Mouse (Mus musculus): ENCODE measurements at regions not wholly inside any gene's neighbourhood (a gene's known extent, or its start where the extent isn't known, plus 50 kb on each side); places are given as distances from the start of the nearest gene placed in this dataset.

- DNase-seq (ENCODE audit: low spot score in 2 of 2), result no peak
These were observed 450.0 kb upstream of the Nrp1 start for GRCm38 (mm10) chr8:127908436-127908835.

DNA sequence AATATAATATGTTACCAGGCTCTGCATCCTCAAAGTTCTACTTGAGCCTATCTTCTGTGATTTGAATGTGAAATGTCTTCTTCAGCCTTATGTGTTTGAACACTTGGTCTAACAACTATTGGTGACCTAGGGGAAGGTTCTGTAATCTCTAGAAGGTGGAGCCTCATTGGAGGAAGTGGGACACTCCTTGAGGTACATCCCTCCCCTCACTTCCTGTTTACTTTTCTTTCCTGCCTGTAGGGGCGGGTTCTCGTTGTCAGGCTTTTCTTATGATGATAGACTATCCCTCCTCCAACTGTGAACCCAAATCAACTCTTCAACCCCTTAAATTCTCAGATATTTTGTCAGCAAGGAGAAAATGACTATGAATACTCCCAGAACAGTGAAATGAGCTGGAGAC is 448.8 kb upstream of the Nrp1 start:
- no peak for DNase-seq (ENCODE audit: low spot score in 2 of 2)

- no peak for DNase-seq (ENCODE audit: low spot score in 2 of 2)
These were observed 444.3 kb upstream of the Nrp1 start for GRCm38 (mm10) chr8:127914086-127914485.

GRCm38 (mm10) chr8:127914914-127915313 is 443.5 kb upstream of the Nrp1 start:
- DNase-seq (ENCODE audit: low spot score in 2 of 2), result no peak

DNA sequence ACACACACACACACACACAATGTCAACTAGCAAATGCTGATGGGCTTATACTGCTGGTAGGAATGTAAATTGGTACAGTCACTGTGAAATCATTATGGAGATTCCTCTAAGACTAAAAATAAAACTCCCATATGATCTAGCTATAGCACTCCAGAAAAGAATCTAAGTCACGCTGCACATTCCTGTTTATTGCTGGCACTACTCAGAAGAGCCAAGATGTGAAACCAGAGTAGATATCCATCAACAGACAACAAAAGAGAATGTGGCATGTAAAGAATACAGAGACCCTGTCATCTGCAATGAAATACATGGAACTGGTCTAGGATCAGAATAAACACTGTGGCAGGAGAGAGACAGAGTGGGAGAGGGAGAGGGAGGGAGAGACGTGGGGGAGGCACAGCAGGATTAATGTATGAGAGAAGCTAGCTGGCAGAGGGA is 442.8 kb upstream of the Nrp1 start:
- peak in 1 of 2 experiments; percentile 11 for DNase-seq (ENCODE audit: low spot score in 2 of 2)

GRCm38 (mm10) chr8:127921925-127922324 is 436.5 kb upstream of the Nrp1 start:
- DNase-seq (ENCODE audit: low spot score in 2 of 2), result no peak

DNA sequence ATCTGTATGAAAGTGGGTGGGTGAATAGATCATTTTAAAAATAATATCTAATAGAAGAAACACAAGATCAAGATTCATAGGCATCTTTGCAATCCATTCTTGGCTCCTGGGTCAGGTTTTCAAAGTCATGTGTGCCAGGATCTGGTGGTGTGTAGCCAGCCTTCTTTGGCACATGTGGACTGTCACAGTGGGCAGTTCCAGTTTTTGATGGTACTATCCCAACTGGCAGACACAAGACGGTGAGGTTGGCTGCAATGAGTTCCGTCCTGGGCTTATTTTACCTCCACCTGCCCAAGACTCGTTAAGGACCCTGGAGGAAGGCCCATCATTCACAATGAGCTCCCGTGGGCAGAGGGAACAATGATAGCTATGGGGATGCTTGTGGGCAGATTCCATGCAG is 435.1 kb upstream of the Nrp1 start:
- DNase-seq (ENCODE audit: low spot score in 2 of 2), result no peak

DNA sequence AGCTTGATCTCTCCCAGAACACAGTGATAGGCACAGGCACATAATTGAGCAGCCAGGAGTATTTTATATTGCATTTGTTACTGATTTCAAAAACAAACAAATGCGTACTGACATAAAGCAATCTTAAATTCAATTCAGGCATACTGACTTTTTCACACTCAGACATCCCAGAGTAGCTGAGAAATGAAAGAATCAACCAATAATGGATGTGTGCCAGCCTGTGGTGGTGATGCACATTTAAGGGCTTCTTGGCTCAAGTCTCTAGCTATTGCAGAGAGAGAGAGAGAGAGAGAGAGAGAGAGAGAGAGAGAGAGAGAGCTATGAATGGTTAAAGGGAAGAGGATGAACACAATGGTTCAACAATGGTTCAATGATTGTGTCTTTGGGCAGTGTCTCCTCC is 426.1 kb upstream of the Nrp1 start:
- no peak for DNase-seq (ENCODE audit: low spot score in 2 of 2)

GRCm38 (mm10) chr8:127936792-127937435 is 421.5 kb upstream of the Nrp1 start:
- DNase-seq (ENCODE audit: low spot score in 2 of 2), result no peak

DNA sequence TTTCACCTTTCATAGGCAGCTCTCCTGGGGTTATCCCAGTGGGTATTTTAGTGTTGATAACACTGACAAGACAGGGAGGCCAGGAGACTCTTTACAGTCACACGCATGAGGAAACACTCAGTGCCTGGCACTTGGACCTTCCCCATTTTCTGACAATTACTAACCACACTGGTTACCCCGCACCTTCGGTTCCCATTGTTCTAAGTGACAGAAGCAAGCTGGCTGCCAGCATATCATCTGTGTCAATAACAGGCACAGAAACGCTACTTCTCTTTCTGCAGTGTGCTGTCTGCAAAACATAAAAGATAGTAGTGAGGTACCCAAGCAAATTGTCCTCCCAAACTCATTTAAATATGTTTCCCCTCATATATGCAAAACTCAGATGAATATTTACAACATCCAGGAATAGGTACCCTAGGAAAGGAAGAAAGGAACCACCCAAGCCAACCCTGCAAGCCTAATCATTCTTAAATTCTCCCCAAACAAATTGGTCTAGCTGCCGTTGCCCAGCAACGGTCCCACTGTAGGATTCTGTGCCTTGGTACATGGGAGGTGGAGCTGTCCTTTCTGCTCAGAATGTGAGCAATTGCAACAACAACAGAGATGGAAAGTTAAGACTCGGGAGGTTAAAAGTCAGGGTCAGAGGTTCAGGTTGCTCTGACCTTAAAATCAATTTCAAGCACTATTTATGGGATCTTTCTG is 419.0 kb upstream of the Nrp1 start:
- DNase-seq (ENCODE audit: low spot score in 2 of 2), result peak; percentile 7 to 21

- DNase-seq (ENCODE audit: low spot score in 2 of 2), result no peak
These were observed 418.4 kb upstream of the Nrp1 start for GRCm38 (mm10) chr8:127939986-127940359.

GRCm38 (mm10) chr8:127942319-127942718 is 416.1 kb upstream of the Nrp1 start:
- DNase-seq (ENCODE audit: low spot score in 2 of 2), result no peak

- no peak for DNase-seq (ENCODE audit: low spot score in 2 of 2)
These were observed 413.4 kb upstream of the Nrp1 start for GRCm38 (mm10) chr8:127944955-127945498.

DNA sequence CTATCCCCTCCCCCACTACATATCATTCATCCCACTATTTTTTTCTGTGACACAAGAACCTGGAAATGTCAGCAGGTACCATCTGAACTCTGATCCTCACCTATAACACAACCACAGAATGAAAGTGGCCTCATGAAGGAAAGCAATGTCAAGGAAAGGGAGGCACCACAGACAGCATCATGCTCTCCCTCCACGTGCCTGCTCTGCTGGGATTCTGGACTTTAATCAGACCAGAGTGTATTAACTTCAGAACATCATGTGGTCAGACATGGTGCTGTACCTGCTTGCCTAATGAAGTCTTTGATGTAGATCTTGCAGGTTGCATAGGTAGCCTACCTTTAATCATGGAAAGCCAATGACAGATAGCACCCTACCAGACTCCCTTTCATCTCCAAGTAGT is 400.8 kb upstream of the Nrp1 start:
- DNase-seq (ENCODE audit: low spot score in 2 of 2), result no peak

- DNase-seq (ENCODE audit: low spot score in 2 of 2), result no peak
These were observed 399.9 kb upstream of the Nrp1 start for GRCm38 (mm10) chr8:127958351-127959044.

GRCm38 (mm10) chr8:127962862-127963261 is 395.5 kb upstream of the Nrp1 start:
- no peak for DNase-seq (ENCODE audit: low spot score in 2 of 2)

- DNase-seq (ENCODE audit: low spot score in 2 of 2), result no peak
These were observed 394.8 kb upstream of the Nrp1 start for GRCm38 (mm10) chr8:127963625-127964024.

DNA sequence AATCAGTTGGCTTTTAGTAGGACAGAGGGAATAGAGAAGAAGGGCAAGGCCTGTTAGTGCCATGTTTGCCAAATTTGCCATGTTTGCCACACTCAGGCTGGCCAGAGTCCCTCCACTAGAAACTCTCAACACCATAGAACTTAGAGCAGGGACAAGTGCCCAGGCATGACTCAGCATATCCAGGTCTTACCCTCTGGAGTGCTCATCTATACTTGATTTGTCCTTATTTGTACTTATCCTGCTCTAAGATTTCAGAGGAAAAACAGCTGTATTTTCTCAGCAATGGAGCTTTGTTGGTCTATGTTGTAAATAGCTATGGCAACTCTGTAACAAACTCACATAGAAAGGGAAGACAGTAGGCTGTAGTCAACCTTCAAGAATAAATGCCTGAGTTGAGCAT is 393.6 kb upstream of the Nrp1 start:
- DNase-seq (ENCODE audit: low spot score in 2 of 2), result no peak

DNA sequence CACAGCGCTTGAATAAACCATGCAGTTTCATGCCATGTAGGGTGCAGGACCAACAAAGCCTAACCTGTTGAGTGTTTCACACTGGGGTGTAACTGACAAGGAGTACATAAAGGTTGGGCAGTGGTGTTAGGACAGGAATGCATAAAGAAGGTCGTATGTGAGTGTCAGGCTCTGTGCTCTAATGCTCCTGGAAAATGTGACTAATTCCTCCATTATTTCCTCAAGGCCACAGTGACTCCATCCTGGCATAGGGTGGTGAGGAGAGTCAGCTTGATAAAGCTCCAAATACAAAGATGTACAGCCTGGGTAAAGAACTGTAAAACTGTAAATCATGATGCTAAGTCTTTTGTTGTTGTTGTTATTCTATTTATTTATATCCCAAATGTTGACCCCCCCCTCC is 393.1 kb upstream of the Nrp1 start:
- no peak for DNase-seq (ENCODE audit: low spot score in 2 of 2)

DNA sequence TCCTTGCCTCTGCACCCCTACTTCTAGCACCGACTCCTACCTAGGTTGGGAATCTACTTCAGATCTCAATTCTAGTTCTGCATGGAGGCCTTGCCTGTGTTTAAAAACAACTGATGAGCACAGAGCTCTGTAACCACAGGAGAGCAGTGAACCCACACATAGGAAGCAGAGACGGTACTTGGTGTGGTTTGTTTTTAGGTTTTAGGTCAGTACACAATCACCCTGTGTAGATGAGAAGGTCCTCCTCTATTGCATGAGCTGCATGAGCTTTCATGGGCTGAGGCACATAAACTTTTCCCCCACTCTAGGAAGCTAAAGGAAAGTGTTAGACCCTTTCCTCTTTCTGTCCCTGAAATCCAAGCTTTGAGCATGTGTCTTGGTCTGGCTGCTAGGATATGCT is 390.4 kb upstream of the Nrp1 start:
- DNase-seq (ENCODE audit: low spot score in 2 of 2), result no peak

DNA sequence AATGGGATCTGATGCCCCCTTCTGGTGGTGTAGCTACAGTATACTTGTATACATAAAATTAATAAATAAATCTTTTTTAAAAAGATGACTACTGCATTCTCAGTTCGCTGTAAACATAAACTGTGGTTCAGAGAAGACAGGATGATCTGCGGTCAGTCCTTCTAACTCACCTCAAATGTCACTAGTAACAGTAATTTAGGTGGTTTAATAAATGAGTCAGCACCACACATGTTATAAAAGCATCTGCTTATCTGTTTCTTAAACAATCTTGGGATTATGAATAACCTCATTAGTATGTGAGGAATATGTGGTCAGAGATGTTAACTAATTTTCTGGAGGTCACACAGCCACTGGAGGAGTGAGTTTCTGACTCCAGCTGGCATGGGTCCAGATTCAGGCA is 385.2 kb upstream of the Nrp1 start:
- no peak for DNase-seq (ENCODE audit: low spot score in 2 of 2)

GRCm38 (mm10) chr8:127977746-127978145 is 380.7 kb upstream of the Nrp1 start:
- no peak for DNase-seq (ENCODE audit: low spot score in 2 of 2)
